Mouse (Mus musculus) limb, embryonic 14.5 days (tissue): ENCODE data around the gene Cdh4. TPM values are rescaled to one million over a fixed set of nuclear protein-coding genes. Genes with fewer than 3 reads are reported as not detected.

Experiments
- ATAC-seq: fragments of 200-750 bp; cut with Nextera tagmentation; 2 replicates; pipeline ENCODE4 v1.8.0; 2017; ENCODE audit warnings: low read depth, moderate number of reproducible peaks, moderate TSS enrichment; ENCODE audit not compliant: low FRiP score
- DNase-seq: peaks from one replicate; pipeline ENCODE4 v3.0.0-alpha.2; 2015; ENCODE audit warnings: low spot score
- H3K27ac ChIP-seq: fragments of 300-500 bp; sonication (generic); replicated peaks from 2 replicates; pipeline ENCODE4 v1.5.1; 2014; ENCODE audit warnings: low read depth, mild to moderate bottlenecking, low read length, moderate library complexity, mixed read lengths
- H3K27me3 ChIP-seq: fragments of 300-500 bp; sonication (generic); 2 replicates; pipeline ENCODE4 v1.6.1; 2014; ENCODE audit warnings: low read length, mixed read lengths; ENCODE audit not compliant: control insufficient read depth, insufficient read depth
- H3K36me3 ChIP-seq: fragments of 300-500 bp; sonication (generic); 2 replicates; pipeline ENCODE4 v1.6.1; 2014; ENCODE audit warnings: mild to moderate bottlenecking, low read length, moderate library complexity, mixed read lengths; ENCODE audit not compliant: control insufficient read depth, insufficient read depth
- H3K4me1 ChIP-seq: fragments of 300-500 bp; sonication (generic); 2 replicates; pipeline ENCODE4 v1.6.1; 2014; ENCODE audit warnings: antibody characterized with exemption, low read length, mixed read lengths; ENCODE audit not compliant: control insufficient read depth, insufficient read depth
- H3K4me2 ChIP-seq: fragments of 300-500 bp; sonication (generic); replicated peaks from 2 replicates; pipeline ENCODE4 v1.6.1; 2014; ENCODE audit warnings: low read depth, mild to moderate bottlenecking, low read length, moderate library complexity; ENCODE audit not compliant: severe bottlenecking
- H3K4me3 ChIP-seq: fragments of 300-500 bp; sonication (generic); replicated peaks from 2 replicates; pipeline ENCODE4 v1.5.1; 2014; ENCODE audit warnings: low read length
- H3K9ac ChIP-seq: fragments of 300-500 bp; sonication (generic); 2 replicates; pipeline ENCODE4 v1.6.1; 2014; ENCODE audit warnings: mild to moderate bottlenecking, low read depth, low read length, moderate library complexity; ENCODE audit not compliant: severe bottlenecking
- H3K9me3 ChIP-seq: fragments of 300-500 bp; sonication (generic); 2 replicates; pipeline ENCODE4 v1.6.1; 2016; ENCODE audit warnings: low read length; ENCODE audit not compliant: control insufficient read depth
- POLR2A ChIP-seq: fragments of 200-500 bp; IDR thresholded peaks from 2 replicates; pipeline ENCODE4 v1.8.0; 2012; ENCODE audit warnings: inconsistent platforms, mild to moderate bottlenecking, moderate library complexity, borderline replicate concordance; ENCODE audit not compliant: insufficient read depth, insufficient read length; ENCODE audit errors: extremely low read depth
- WGBS: fragments of 180-500 bp; shearing (Covaris S2); extraction: QIAGEN DNeasy Blood & Tissue Kit; methylation state at CpG from one replicate; pipeline ENCODE4 v1.1.7; 2014; 5-methylcytosine and 5-hydroxymethylcytosine counted together
- polyA plus RNA-seq, 2 experiments: library from polyadenylated mRNA; depleted of rRNA in 1 of 2; stranded (reverse) in 1 of 2; unstranded in 1 of 2; fragments of >200 nt; fragmentation: Nextera tagmentation in 1 of 2; extraction: Ambion mirVana in 1 of 2; gene quantifications; 2 replicates each; pipeline versions ENCODE4 v1.2.1 to v1.2.3; 2012 to 2014

Gene Cdh4
- polyA plus RNA-seq, 2 experiments: 7.5 to 9.0 TPM

GRCm38 (mm10) chr2:179780961-179781360, 338.7 kb downstream of the Cdh4 start:
- WGBS: 26% methylated on average over 4 of the region's 4 CpGs
- Histone ChIP-seq H3K9me3 (no peaks in the 10 kb centered on the region), H3K4me2 (no peak overlapping the region), H3K36me3 (no peaks in the 10 kb centered on the region), H3K27ac (no peak overlapping the region), H3K9ac (no peak overlapping the region), H3K27me3 (no peaks in the 10 kb centered on the region), H3K4me3 (no peak overlapping the region), H3K4me1 (no peaks in the 10 kb centered on the region; the same call in 1 of the 2 replicates)
- TF ChIP-seq POLR2A: no peak
- ATAC-seq (no peak), DNase-seq (no peak)

DNA sequence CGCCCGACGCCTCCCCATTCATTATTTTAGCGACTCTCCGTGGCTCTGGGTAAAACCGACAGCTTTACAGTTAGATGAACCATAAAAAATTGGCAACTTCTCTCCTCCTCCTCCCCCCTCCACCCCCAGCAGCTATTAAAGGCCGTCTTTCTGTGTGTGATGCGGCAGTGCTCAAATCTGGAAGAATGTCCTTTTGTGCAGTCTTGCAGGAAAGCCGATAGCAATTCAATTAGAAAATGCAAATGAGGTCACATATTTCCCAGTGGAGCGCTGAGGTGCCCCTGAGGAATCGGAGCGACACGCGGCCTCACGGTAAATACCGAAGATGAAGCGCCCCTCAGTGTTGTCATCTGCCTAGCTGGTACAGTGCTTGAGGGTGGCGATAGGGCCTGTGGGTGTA, 345.0 kb downstream of the Cdh4 start:
- Histone ChIP-seq H3K9ac (no peak overlapping the region), H3K4me3 (no peak overlapping the region), H3K4me2 (no peak overlapping the region), H3K36me3 (no peaks in the 10 kb centered on the region), H3K27ac (no peak overlapping the region), H3K9me3 (no peaks in the 10 kb centered on the region), H3K4me1 (peaks cover 6% of the 10 kb centered on the region), H3K27me3 (no peaks in the 10 kb centered on the region)
- ATAC-seq: no peak
- 60% methylated on average over 18 of the region's 18 CpGs for WGBS
- no peak for DNase-seq
- no peak for TF ChIP-seq POLR2A

DNA sequence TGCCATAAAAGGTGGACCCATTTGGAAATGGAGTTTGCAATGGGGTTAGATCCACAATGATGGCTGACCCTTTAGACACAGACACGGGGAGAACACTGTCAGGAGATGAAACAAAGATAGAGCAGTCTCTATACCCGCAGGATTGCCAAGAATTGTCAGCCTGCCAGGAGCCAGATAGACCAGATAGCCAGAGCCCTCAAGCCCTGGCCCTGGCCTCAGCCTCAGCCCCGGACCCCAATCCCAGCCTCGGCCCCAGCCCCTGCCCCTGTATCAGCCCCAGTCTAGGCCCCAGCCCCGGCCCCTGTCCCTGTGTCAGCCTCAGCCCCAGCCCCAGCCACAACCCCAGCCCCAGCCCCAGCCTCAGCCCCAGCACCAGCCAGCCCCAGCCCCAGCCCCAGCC, 345.6 kb downstream of the Cdh4 start:
- Histone ChIP-seq H3K4me2 (no peak overlapping the region), H3K9ac (no peak overlapping the region), H3K9me3 (no peaks in the 10 kb centered on the region), H3K4me3 (no peak overlapping the region), H3K27me3 (no peaks in the 10 kb centered on the region), H3K27ac (no peak overlapping the region), H3K4me1 (peaks cover 12% of the 10 kb centered on the region), H3K36me3 (no peaks in the 10 kb centered on the region)
- DNase-seq: no peak
- WGBS: 95% methylated on average over 2 of the region's 5 CpGs
- no peak for TF ChIP-seq POLR2A
- no peak for ATAC-seq

GRCm38 (mm10) chr2:179790684-179791083, 348.5 kb downstream of the Cdh4 start:
- DNase-seq (no peak), ATAC-seq (no peak)
- no peak overlapping the region for H3K4me3 ChIP-seq
- no peaks in the 10 kb centered on the region for H3K36me3 ChIP-seq
- no peak overlapping the region for H3K4me2 ChIP-seq
- H3K9me3 ChIP-seq: no peaks in the 10 kb centered on the region
- TF ChIP-seq POLR2A: no peak
- H3K9ac ChIP-seq: no peak overlapping the region
- WGBS: 69% methylated on average over 3 of the region's 3 CpGs
- no peak overlapping the region for H3K27ac ChIP-seq
- peaks cover 14% of the 10 kb centered on the region for H3K4me1 ChIP-seq
- H3K27me3 ChIP-seq: no peaks in the 10 kb centered on the region

- WGBS: 22% methylated on average over 13 of the region's 13 CpGs
- H3K27ac ChIP-seq: no peak overlapping the region
- no peak overlapping the region for H3K4me3 ChIP-seq
- H3K4me1 ChIP-seq: peaks cover 10% of the 10 kb centered on the region
- TF ChIP-seq POLR2A: no peak
- no peak overlapping the region for H3K9ac ChIP-seq
- no peaks in the 10 kb centered on the region for H3K27me3 ChIP-seq
- no peak overlapping the region for H3K4me2 ChIP-seq
- ATAC-seq (peak; percentile 20; the same call in 1 of the 2 replicates), DNase-seq (peak; percentile 15)
- H3K36me3 ChIP-seq: no peaks in the 10 kb centered on the region
- no peaks in the 10 kb centered on the region for H3K9me3 ChIP-seq
Measured at GRCm38 (mm10) chr2:179792426-179793133, 350.3 kb downstream of the Cdh4 start.
